ENCODE assay signal across 11 mouse cellular contexts in the genomic region with DNA sequence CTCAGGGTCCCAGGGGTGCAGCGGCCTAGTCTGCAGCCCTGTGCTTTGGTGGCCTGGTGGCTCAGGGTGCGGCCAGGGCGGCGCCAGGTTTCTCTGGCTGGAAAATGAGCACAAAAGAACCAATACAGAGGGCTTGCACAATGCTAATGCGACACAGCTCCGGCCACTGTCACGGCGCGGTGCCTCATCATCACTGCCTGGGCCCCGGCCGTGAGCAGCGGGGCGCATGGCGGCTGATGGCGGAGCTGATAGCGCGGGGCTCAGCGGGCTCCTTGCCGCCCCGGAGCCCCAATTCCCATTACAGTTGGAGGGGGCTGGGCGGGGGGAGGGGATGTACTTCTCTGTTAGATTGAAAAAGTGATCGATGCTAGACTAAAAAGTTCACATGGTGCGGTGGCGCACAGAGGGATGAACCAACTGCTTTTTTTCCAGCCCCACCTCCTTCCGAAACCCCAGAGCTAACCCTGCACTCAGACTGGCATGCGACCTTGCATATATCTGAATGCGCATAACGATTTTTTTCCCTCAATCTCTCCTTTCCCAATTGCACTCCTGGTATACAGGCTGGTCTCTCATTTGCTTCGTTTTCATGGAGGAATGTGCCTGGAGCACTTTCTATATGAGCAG. TPM values are rescaled to one million over a fixed set of nuclear protein-coding genes. Genes with fewer than 3 reads are reported as not detected.
DNase-seq lines count a peak whose midpoint lies in the region; ATAC-seq and TF ChIP-seq lines count a peak whose summit lies in the region.
"Had no signal": no experiment of that assay in that cellular context is flagged by ENCODE, and none has a peak within 500 bp of the region (broad histone marks: within the 10 kb centered on the region; RNA-seq: fewer than 3 reads in every experiment).

No protein-coding gene starts in this region.

- WGBS in kidney, embryonic 15.5 days = 12% methylated on average over 29 of the region's 29 CpGs
- 13% methylated on average over 29 of the region's 29 CpGs for WGBS in kidney, adult 2 months
- WGBS in forebrain, embryonic 12.5 days = 7% methylated on average over 29 of the region's 29 CpGs
- WGBS in limb, embryonic 14.5 days = 9% methylated on average over 28 of the region's 29 CpGs
- WGBS in neural tube, embryonic 15.5 days = 7% methylated on average over 29 of the region's 29 CpGs
- 7% methylated on average over 29 of the region's 29 CpGs for WGBS in cerebellum, adult 2 months

- 0 out of 2 replicates have a peak, but pooled peaks cover 2% of the 10 kb centered on the region for H3K9me3 ChIP-seq in kidney, embryonic 15.5 days (replicated peaks)
- no peaks in the 10 kb centered on the region for H3K9me3 ChIP-seq in forebrain, embryonic 12.5 days
- no peaks in the 10 kb centered on the region for H3K9me3 ChIP-seq in limb, embryonic 14.5 days (ENCODE audit: control insufficient read depth, low read length)
- no peaks in the 10 kb centered on the region for H3K9me3 ChIP-seq in neural tube, embryonic 15.5 days (replicated peaks)
- H3K9me3 ChIP-seq: G1E had no signal

- H3K4me2 ChIP-seq in kidney, embryonic 15.5 days = peak overlapping the region; percentile 61
- peak overlapping the region; percentile 61 for H3K4me2 ChIP-seq in forebrain, embryonic 12.5 days
- H3K4me2 ChIP-seq in limb, embryonic 14.5 days (replicated peaks; ENCODE audit: low read depth, low read length, severe bottlenecking) = peak overlapping the region; percentile 58
- peak overlapping the region; percentile 63 for H3K4me2 ChIP-seq in neural tube, embryonic 15.5 days

- TF ChIP-seq CTCF in kidney, adult 2 months (conservative IDR thresholded peaks at IDR 0.05; ENCODE audit: insufficient read depth, insufficient read length, low read depth, low read length) = no peak
- TF ChIP-seq CTCF in cerebellum, adult 2 months (IDR thresholded peaks at IDR 0.05; ENCODE audit: borderline replicate concordance, insufficient read depth, low read depth, low read length) = no peak

- peaks cover 37% of the 10 kb centered on the region for H3K27me3 ChIP-seq in kidney, embryonic 15.5 days
- no peaks in the 10 kb centered on the region for H3K27me3 ChIP-seq in kidney, adult 2 months (replicated peaks; ENCODE audit: control insufficient read depth, insufficient read depth, low read length)
- peaks cover 25% of the 10 kb centered on the region for H3K27me3 ChIP-seq in forebrain, embryonic 12.5 days
- H3K27me3 ChIP-seq in limb, embryonic 14.5 days (ENCODE audit: control insufficient read depth, insufficient read depth, low read length) = no peaks in the 10 kb centered on the region
- peaks cover 20% of the 10 kb centered on the region; the same call in 1 of the 2 replicates for H3K27me3 ChIP-seq in neural tube, embryonic 15.5 days (replicated peaks)
- no peaks in the 10 kb centered on the region; the same call in 1 of the 2 replicates for H3K27me3 ChIP-seq in cerebellum, adult 2 months (ENCODE audit: control insufficient read depth, insufficient read depth, low read length)

- intact Hi-C loops in gastrocnemius, postnatal 36 days (cut with DNase I) = no loop called here

- peak overlapping the region; percentile 30 for H3K4me3 ChIP-seq in kidney, embryonic 15.5 days (replicated peaks)
- H3K4me3 ChIP-seq in kidney, adult 2 months (ENCODE audit: insufficient read depth, low read depth, low read length) = no peak overlapping the region
- peak overlapping the region; percentile 32 for H3K4me3 ChIP-seq in forebrain, embryonic 12.5 days (replicated peaks)
- H3K4me3 ChIP-seq in limb, embryonic 14.5 days (replicated peaks; ENCODE audit: low read length) = peak overlapping the region; percentile 31
- H3K4me3 ChIP-seq in neural tube, embryonic 15.5 days (replicated peaks) = peak overlapping the region; percentile 31
- no peak overlapping the region for H3K4me3 ChIP-seq in cerebellum, adult 2 months (replicated peaks; ENCODE audit: insufficient read depth, low read depth, low read length)
- H3K4me3 ChIP-seq: megakaryocyte, embryonic 14.5 days had no signal

- no peak overlapping the region for H3K9ac ChIP-seq in kidney, embryonic 15.5 days
- H3K9ac ChIP-seq in forebrain, embryonic 12.5 days = peak overlapping the region; percentile 22; the same call in 1 of the 2 replicates
- peak overlapping the region; percentile 43; the same call in 1 of the 2 replicates for H3K9ac ChIP-seq in limb, embryonic 14.5 days (ENCODE audit: low read depth, low read length, severe bottlenecking)
- H3K9ac ChIP-seq in neural tube, embryonic 15.5 days (replicated peaks) = peak overlapping the region; percentile 26; the same call in 1 of the 2 replicates

- TF ChIP-seq POLR2A in kidney, adult 2 months (IDR thresholded peaks at IDR 0.05; ENCODE audit: low read depth, low read length) = no peak
- TF ChIP-seq POLR2A in limb, embryonic 14.5 days (IDR thresholded peaks at IDR 0.05; ENCODE audit: borderline replicate concordance, extremely low read depth, insufficient read depth, insufficient read length) = no peak
- TF ChIP-seq POLR2A in cerebellum, adult 2 months (IDR thresholded peaks at IDR 0.05; ENCODE audit: borderline replicate concordance, insufficient read depth, low read length) = no peak

- ATAC-seq in kidney, embryonic 15.5 days (replicated peaks; ENCODE audit: low FRiP score) = no peak
- peak; percentile 60 for ATAC-seq in forebrain, embryonic 12.5 days (ENCODE audit: low FRiP score)
- no peak for ATAC-seq in limb, embryonic 14.5 days (ENCODE audit: low FRiP score, low read depth)
- ATAC-seq in neural tube, embryonic 15.5 days (ENCODE audit: low FRiP score) = peak; percentile 59; the same call in 1 of the 2 replicates
- no peak for ATAC-seq in activated CD4-positive, CD25-positive, alpha-beta regulatory T cell, adult 4 months

- no peak overlapping the region for H3K27ac ChIP-seq in kidney, embryonic 15.5 days
- no peak overlapping the region for H3K27ac ChIP-seq in kidney, adult 2 months (ENCODE audit: insufficient read depth, low read depth, low read length)
- no peak overlapping the region for H3K27ac ChIP-seq in forebrain, embryonic 12.5 days
- no peak overlapping the region for H3K27ac ChIP-seq in limb, embryonic 14.5 days (replicated peaks; ENCODE audit: low read depth, low read length)
- H3K27ac ChIP-seq in neural tube, embryonic 15.5 days (replicated peaks) = no peak overlapping the region
- H3K27ac ChIP-seq in cerebellum, adult 2 months (ENCODE audit: insufficient read depth, low read length) = no peak overlapping the region

- no peak for DNase-seq in kidney, adult 2 months
- no peak for DNase-seq in limb, embryonic 14.5 days (ENCODE audit: low spot score)
- no peak for DNase-seq in gastrocnemius, postnatal 36 days
- DNase-seq in cerebellum, adult 2 months = no peak

- no peaks in the 10 kb centered on the region for H3K36me3 ChIP-seq in kidney, embryonic 15.5 days
- H3K36me3 ChIP-seq in kidney, adult 2 months (ENCODE audit: control insufficient read depth, insufficient read depth, low read length) = no peaks in the 10 kb centered on the region
- H3K36me3 ChIP-seq in forebrain, embryonic 12.5 days (replicated peaks) = no peaks in the 10 kb centered on the region
- H3K36me3 ChIP-seq in limb, embryonic 14.5 days (ENCODE audit: control insufficient read depth, insufficient read depth, low read length) = no peaks in the 10 kb centered on the region
- H3K36me3 ChIP-seq in neural tube, embryonic 15.5 days = no peaks in the 10 kb centered on the region
- H3K36me3 ChIP-seq: G1E had no signal

- peaks cover 7% of the 10 kb centered on the region for H3K4me1 ChIP-seq in kidney, embryonic 15.5 days
- H3K4me1 ChIP-seq in kidney, adult 2 months (ENCODE audit: control insufficient read depth, insufficient read depth, low read length) = no peaks in the 10 kb centered on the region
- peaks cover 15% of the 10 kb centered on the region for H3K4me1 ChIP-seq in forebrain, embryonic 12.5 days
- H3K4me1 ChIP-seq in limb, embryonic 14.5 days (ENCODE audit: control insufficient read depth, insufficient read depth, low read length) = no peaks in the 10 kb centered on the region
- H3K4me1 ChIP-seq in neural tube, embryonic 15.5 days = peaks cover 11% of the 10 kb centered on the region
- no peaks in the 10 kb centered on the region for H3K4me1 ChIP-seq in cerebellum, adult 2 months (ENCODE audit: control insufficient read depth, insufficient read depth, low read length)
- H3K4me1 ChIP-seq: megakaryocyte, embryonic 14.5 days had no signal

RNA-seq across cellular contexts. Expression of a gene that starts 54.7 kb away (rescaled TPM):
- not detected in 2 replicates for polyA plus RNA-seq in kidney, embryonic 15.5 days (2015; fragmentation: Nextera tagmentation; extraction: Ambion mirVana)
- polyA plus RNA-seq in kidney, adult 2 months (2012; rRNA removed) = not detected in 2 replicates
- not detected in 2 replicates for polyA plus RNA-seq in forebrain, embryonic 12.5 days (2016; fragmentation: Nextera tagmentation; extraction: Ambion mirVana)
- not detected in 2 replicates for polyA plus RNA-seq in limb, embryonic 14.5 days (2012; rRNA removed)
- polyA plus RNA-seq in limb, embryonic 14.5 days (2014; fragmentation: Nextera tagmentation; extraction: Ambion mirVana) = not detected in 2 replicates
- not detected in 2 replicates for polyA plus RNA-seq in neural tube, embryonic 15.5 days (2015; fragmentation: Nextera tagmentation; extraction: Ambion mirVana)
- total RNA-seq in gastrocnemius, postnatal 36 days (2021) = not detected
- not detected for polyA plus RNA-seq in activated CD4-positive, CD25-positive, alpha-beta regulatory T cell, adult 4 months (2017; shearing (Covaris generic))
- polyA plus RNA-seq in cerebellum, adult 2 months (2012; rRNA removed) = not detected in 2 replicates
- total RNA-seq: G1E; hematopoietic stem cell, adult 5-6 weeks had no signal
- polyA plus RNA-seq: G1E had no signal

RNA-seq across cellular contexts. Expression of a gene that starts 55.3 kb away (rescaled TPM):
- polyA plus RNA-seq in kidney, embryonic 15.5 days (2015; fragmentation: Nextera tagmentation; extraction: Ambion mirVana) = 44.6 and 46.6 TPM in 2 replicates
- 53.0 and 63.8 TPM in 2 replicates for polyA plus RNA-seq in kidney, adult 2 months (2012; rRNA removed)
- 53.6 and 56.6 TPM in 2 replicates for polyA plus RNA-seq in forebrain, embryonic 12.5 days (2016; fragmentation: Nextera tagmentation; extraction: Ambion mirVana)
- 61.0 and 61.1 TPM in 2 replicates for polyA plus RNA-seq in limb, embryonic 14.5 days (2012; rRNA removed)
- 60.3 and 61.2 TPM in 2 replicates for polyA plus RNA-seq in limb, embryonic 14.5 days (2014; fragmentation: Nextera tagmentation; extraction: Ambion mirVana)
- 44.4 and 45.4 TPM in 2 replicates for polyA plus RNA-seq in neural tube, embryonic 15.5 days (2015; fragmentation: Nextera tagmentation; extraction: Ambion mirVana)
- total RNA-seq in gastrocnemius, postnatal 36 days (2021) = 10 to 100 TPM; 17.6 to 18.7 TPM
- polyA plus RNA-seq in activated CD4-positive, CD25-positive, alpha-beta regulatory T cell, adult 4 months (2017; shearing (Covaris generic)) = 1 to 10 TPM; 6.3 to 8.5 TPM
- polyA plus RNA-seq in cerebellum, adult 2 months (2012; rRNA removed) = 80.4 and 83.9 TPM in 2 replicates

Comparison
In these comparisons a context has a peak if more than half of its experiments do, and no peak if none do; other contexts are left out.
1. H3K4me3 ChIP-seq: peak in kidney, embryonic 15.5 days (single experiment), forebrain, embryonic 12.5 days (single experiment), limb, embryonic 14.5 days (single experiment) and neural tube, embryonic 15.5 days (single experiment); none in kidney, adult 2 months (single experiment) and cerebellum, adult 2 months (single experiment).
2. ATAC-seq: peak in forebrain, embryonic 12.5 days (single experiment) and neural tube, embryonic 15.5 days (single experiment); none in kidney, embryonic 15.5 days (single experiment), limb, embryonic 14.5 days (single experiment) and activated CD4-positive, CD25-positive, alpha-beta regulatory T cell, adult 4 months (single experiment).
3. Peak in every context shown above with its lines, with median percentiles within 50 percentile points of each other: H3K4me2 ChIP-seq.